Mouse (Mus musculus): ENCODE measurements at regions not wholly inside any gene's neighbourhood (a gene's known extent, or its start where the extent isn't known, plus 50 kb on each side); places are given as distances from the start of the nearest gene placed in this dataset.

GRCm38 (mm10) chr6:143513459-143513858 is 346.4 kb downstream of the Etnk1 start:
- intact Hi-C loops (cut with DNase I), result no loop called here
- no peak for DNase-seq (ENCODE audit: extremely low spot score in 1 of 2, low spot score in 2 of 2)

DNA sequence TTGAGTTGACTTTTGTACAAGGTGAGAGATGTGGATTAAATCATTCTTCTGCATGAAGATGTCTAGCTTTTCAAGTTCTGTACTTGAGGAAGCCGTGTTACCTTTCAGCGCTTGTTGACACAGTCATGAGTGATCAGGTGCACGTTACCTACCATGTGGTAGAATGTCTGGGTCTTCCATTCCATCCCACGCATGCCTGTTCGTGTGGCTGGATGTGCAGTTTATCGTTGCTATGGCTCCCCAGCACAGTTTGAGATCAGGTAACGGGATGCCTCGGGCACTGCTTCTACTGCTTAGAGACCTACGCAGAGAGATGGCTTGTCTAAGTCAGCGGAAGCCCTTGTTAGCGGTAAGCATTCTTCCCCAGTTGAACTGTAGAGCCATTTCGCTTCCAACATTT is 348.1 kb downstream of the Etnk1 start:
- intact Hi-C loops (cut with DNase I), result no loop called here
- DNase-seq (ENCODE audit: extremely low spot score in 1 of 2, low spot score in 2 of 2), result no peak

DNA sequence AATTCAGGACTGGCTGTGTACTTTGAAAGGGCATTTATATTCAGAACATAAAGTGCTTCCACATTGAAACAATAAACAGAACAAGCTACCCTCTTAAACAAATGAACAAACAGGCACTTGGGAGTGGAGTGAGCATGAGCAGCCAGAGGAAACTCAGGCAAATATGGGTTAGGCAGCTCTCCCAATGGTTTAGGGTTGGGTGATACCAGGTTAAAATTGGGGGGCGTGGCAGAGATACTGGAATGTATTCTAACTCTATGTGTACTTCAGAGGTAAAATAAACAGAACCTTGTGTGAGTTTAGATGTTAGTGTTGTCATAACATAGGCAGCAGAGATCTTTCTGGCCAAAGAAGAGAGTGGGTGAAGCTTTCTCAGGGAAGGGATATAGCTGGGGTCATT is 349.7 kb downstream of the Etnk1 start:
- intact Hi-C loops (cut with DNase I), result no loop called here
- no peak for DNase-seq (ENCODE audit: extremely low spot score in 1 of 2, low spot score in 2 of 2)

DNA sequence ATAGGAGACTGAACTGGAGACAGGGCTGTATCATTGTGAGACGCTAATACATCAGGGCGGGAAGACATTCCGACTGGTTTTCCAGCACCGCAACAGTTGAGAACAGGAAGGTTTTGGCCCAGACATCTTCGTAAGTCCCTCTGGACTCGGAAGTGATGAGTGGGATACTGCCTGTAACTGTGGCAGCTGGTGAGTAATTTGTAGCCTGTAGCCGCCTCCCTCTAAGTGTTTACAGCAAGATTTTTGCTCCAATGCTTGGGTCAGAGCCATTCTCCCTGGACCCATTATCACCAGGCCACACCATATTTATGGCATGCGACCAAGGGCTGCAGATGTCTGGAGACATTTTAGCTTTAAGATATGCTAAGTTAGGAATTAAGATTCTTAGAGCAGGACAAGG is 351.5 kb downstream of the Etnk1 start:
- intact Hi-C loops (cut with DNase I), result loop anchor here (2.0 kb wide), 1 partner anchor 18 kb away; no protein-coding TSS in a partner anchor
- DNase-seq (ENCODE audit: extremely low spot score in 1 of 2, low spot score in 2 of 2), result no peak

DNA sequence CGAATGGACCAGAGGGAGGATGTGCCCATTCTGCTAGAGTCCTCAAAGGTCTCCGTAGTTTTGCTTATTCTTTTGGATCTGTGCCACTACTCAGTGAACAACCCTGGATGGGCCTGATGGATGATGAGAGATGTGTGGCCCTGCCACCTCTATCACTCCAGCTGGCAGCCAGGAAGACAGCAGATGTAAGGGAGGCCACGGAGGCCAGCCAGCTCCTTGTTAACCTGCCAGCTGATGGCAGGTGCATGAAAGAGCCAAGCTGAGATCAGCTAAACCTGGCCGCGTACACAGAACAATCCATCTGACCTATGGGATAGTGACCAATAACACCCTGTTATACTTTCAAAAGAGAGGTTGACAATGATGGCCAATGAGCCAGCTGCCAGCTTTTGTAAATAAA is 352.6 kb downstream of the Etnk1 start:
- DNase-seq (ENCODE audit: extremely low spot score in 1 of 2, low spot score in 2 of 2), result no peak
- intact Hi-C loops (cut with DNase I), result loop anchor here (2.0 kb wide), 1 partner anchor 19 kb away; no protein-coding TSS in a partner anchor

GRCm38 (mm10) chr6:143525092-143525491 is 358.1 kb downstream of the Etnk1 start:
- DNase-seq (ENCODE audit: extremely low spot score in 1 of 2, low spot score in 2 of 2), result no peak
- intact Hi-C loops (cut with DNase I), result no loop called here

GRCm38 (mm10) chr6:143528898-143529297 is 361.9 kb downstream of the Etnk1 start:
- no peak for DNase-seq (ENCODE audit: extremely low spot score in 1 of 2, low spot score in 2 of 2)
- intact Hi-C loops (cut with DNase I), result no loop called here

DNA sequence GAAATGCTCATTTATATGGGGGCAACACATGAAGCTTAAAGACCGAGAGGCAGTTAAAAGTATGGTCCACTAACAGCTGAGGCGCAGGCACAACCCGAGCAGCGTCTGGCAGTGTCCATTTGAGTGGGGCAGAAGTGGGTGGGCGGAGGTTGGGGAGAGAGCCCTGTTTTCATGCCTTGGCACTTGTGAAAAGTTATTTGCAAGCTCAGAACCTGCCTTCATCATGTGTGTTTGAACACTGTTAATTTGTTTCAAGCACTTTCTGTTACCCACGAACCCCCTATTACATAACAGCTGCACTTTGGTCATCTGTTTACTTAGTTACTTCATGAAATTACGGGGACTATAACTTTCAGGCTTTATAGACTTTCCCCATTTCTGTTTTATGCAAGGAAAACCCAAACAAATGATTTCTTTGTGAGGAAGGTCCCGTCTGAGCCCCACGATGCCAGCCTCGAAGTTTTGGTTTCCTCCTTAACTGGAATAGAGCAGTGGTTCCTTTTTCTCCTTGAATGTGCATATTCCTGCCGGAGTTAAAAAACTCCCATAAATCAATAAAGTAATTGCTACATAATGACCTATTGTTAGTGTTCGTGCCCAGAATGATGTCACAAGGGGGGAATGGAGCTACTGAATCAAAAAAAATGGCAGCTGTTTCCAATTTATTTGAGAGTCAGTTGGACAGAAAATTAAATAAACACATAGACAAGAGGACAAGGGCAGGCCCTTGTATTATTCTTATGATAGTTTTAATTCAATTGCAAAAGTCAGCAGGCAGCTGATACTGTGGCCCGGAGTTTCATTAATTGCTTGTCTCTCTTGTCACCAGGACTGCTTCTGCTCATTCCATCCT is 363.6 kb downstream of the Etnk1 start:
- intact Hi-C loops (cut with DNase I), result no loop called here
- DNase-seq (ENCODE audit: extremely low spot score in 1 of 2, low spot score in 2 of 2), result no peak

DNA sequence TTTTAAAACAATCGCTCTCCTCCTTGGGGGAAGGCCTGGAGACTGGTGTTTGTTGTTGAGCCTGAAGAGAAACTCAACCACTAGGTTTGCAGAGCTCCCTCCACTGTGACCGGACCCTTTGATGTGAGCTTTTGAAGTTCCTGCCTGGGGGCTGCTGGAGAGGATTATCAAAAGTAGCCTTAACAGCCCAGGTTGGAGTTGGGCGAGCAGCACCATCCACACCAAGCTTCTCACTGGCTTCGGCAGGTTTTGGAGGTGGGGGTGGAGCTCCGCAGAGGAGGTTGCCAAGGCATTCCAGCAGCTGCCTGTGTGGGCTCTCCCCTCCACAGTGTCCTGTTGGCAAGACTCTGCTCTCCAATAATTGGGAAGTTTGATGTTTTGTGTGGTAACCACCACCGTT is 364.5 kb downstream of the Etnk1 start:
- peak in 1 of 2 experiments; percentile 33 for DNase-seq (ENCODE audit: extremely low spot score in 1 of 2, low spot score in 2 of 2)
- intact Hi-C loops (cut with DNase I), result no loop called here

DNA sequence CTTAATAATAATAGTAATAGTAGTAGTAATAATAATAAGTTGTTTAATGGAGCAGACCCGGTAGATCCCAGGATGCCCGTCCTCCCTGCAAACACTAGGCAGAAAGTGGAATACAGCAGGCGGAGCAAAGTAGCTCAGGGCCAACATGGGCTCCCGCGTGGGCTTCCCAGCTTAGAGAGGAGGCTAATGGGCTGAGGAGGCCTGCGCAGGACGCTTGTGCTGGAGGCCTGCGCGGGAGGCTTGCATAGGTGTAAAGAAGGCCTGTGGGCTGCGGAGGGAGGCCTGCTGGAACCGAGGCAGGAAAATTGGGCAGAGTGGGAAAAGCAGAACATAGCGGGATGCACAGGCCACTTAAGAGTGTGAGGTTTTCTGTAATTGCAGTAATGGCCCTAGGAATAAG is 365.4 kb downstream of the Etnk1 start:
- no peak for DNase-seq (ENCODE audit: extremely low spot score in 1 of 2, low spot score in 2 of 2)
- intact Hi-C loops (cut with DNase I), result no loop called here

- intact Hi-C loops (cut with DNase I), result no loop called here
- peak in 1 of 2 experiments; percentile 46 for DNase-seq (ENCODE audit: extremely low spot score in 1 of 2, low spot score in 2 of 2)
Measured at GRCm38 (mm10) chr6:143535265-143535664, 368.2 kb downstream of the Etnk1 start.

DNA sequence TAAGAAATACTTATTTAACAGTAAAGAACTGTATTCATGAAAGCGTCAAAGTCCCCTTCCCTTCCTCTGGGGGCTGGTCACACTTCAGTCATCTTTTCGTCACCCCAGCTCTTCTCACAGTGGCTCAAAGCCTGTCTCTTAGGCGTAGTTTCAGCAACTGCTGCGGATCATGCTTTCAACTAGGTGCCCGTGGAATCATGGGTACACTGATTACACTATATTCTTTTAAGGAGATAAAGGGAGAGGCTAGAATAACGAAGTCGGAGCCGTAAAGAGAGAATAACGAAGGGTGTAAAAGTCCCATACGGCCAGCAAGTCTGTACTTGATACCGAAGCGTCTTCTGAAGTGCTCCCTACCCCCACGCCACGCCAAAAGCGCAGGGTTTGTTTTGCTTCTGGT is 368.7 kb downstream of the Etnk1 start:
- DNase-seq (ENCODE audit: extremely low spot score in 1 of 2, low spot score in 2 of 2), result no peak
- intact Hi-C loops (cut with DNase I), result no loop called here

- intact Hi-C loops (cut with DNase I), result no loop called here
- no peak for DNase-seq (ENCODE audit: extremely low spot score in 1 of 2, low spot score in 2 of 2)
Measured at GRCm38 (mm10) chr6:143536525-143537293, 369.7 kb downstream of the Etnk1 start.

DNA sequence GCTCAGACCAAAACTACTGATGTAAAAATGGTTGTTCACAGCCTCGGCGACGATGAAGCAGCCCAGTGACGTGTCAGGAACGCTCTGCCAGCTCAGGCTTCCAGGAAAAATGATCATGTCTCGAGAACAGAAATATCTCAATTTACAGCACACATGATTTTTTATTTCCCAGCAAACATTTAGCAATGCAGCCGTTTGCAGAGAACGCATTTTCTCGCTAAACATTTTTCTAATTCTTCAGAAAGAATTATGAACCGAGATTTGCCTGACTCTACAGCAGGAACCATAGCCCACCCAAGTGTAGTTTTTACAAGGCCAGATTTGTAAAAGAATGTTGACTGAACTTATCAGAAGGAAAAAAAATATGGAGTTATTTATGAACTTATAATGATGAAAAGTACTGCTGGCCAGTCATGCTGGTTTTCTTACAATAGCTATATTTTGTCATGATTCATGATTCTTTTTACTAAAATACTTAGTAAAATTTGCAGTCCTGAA is 380.4 kb downstream of the Etnk1 start:
- no peak for DNase-seq (ENCODE audit: extremely low spot score in 1 of 2, low spot score in 2 of 2)

DNA sequence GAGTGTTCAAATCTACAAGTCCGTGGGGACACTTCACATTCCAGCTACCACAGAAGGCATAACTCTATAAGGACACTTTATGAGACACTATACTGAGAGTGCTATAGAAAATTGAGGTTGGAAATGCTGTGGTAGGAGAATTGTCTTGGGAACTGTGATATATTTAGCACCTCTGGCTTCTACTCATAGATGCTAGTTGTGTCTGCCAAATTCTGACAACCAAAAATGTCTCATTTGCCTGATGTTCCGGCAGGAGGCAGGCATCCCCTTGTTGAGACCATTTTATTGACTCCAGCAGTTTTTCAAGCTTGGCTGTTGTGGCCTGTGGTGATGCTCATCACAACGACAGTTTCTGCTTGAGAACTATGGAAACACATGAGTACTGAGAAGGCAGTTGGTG is 387.9 kb downstream of the Etnk1 start:
- no peak for DNase-seq (ENCODE audit: extremely low spot score in 1 of 2, low spot score in 2 of 2)
- intact Hi-C loops (cut with DNase I), result no loop called here

More for the DNA sequence above, 380.4 kb downstream of the Etnk1 start:
- intact Hi-C loops (cut with DNase I), result no loop called here

DNA sequence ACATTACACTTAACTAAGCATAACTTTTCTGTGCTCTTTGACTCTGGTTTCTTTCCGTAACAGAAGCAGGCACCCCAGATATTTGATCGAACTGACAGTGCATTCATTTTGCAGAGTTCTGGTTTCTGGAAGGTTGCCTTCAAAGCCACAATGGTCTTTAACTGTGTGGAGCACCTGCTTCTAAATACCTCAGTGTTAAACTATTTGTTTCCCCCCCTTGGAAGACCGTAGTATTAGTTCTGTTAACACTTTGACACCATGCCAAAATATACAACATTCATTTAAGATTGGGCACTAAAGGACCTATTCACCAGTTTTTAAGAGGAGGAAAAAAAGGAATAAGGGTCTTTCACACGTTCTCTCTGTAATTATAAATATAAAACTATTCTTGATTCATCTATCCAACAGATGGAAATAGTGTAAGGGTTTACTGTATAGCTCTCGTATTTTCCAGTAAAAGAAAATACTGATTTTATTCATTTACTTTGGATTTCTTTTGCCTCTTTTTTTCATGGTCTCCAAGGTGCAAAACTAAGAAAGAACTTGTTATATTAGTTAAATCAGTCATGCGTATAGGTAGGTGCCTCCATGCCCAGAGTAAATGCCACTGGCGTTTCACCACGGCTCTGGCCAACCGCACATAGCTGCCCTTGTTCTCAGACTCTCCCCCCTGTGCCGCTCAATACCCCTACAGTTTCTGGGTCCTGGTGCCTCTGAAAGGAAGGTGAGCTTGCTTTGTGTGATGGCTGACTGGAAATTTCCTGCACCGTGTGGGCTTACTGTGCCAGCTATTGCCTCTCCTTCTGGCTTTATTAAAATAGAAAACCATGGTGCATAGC is 391.2 kb downstream of the Etnk1 start:
- intact Hi-C loops (cut with DNase I), result no loop called here
- no peak for DNase-seq (ENCODE audit: extremely low spot score in 1 of 2, low spot score in 2 of 2)

GRCm38 (mm10) chr6:143559316-143559715 is 392.3 kb downstream of the Etnk1 start:
- intact Hi-C loops (cut with DNase I), result no loop called here
- no peak for DNase-seq (ENCODE audit: extremely low spot score in 1 of 2, low spot score in 2 of 2)

GRCm38 (mm10) chr6:143561316-143562088 is 394.5 kb downstream of the Etnk1 start:
- intact Hi-C loops (cut with DNase I), result no loop called here
- no peak for DNase-seq (ENCODE audit: extremely low spot score in 1 of 2, low spot score in 2 of 2)
